Mouse (Mus musculus) limb, embryonic 13.5 days (tissue): ENCODE results near the gene Acyp1. TPM values are rescaled to one million over a fixed set of nuclear protein-coding genes. Genes with fewer than 3 reads are reported as not detected.

ENCODE experiments used
- ATAC-seq: fragments of 200-750 bp; cut with Nextera tagmentation; 2 replicates; pipeline ENCODE4 v1.8.0; 2017; ENCODE audit warnings: low read depth, moderate number of reproducible peaks, moderate TSS enrichment; ENCODE audit not compliant: low FRiP score
- H3K27ac ChIP-seq: fragments of 300-500 bp; sonication (generic); 2 replicates; pipeline ENCODE4 v1.5.1; 2015; ENCODE audit warnings: inconsistent platforms, mild to moderate bottlenecking, moderate library complexity
- H3K27me3 ChIP-seq: fragments of 300-500 bp; sonication (generic); 2 replicates; pipeline ENCODE4 v1.6.1; 2015; ENCODE audit warnings: mild to moderate bottlenecking, inconsistent platforms
- H3K36me3 ChIP-seq: fragments of 300-500 bp; sonication (generic); 2 replicates; pipeline ENCODE4 v1.6.1; 2015; ENCODE audit warnings: inconsistent platforms, mild to moderate bottlenecking, moderate library complexity
- H3K4me1 ChIP-seq: fragments of 300-500 bp; sonication (generic); 2 replicates; pipeline ENCODE4 v1.6.1; 2015; ENCODE audit warnings: inconsistent platforms
- H3K4me2 ChIP-seq: fragments of 300-500 bp; sonication (generic); replicated peaks from 2 replicates; pipeline ENCODE4 v1.6.1; 2015; ENCODE audit warnings: inconsistent platforms, mild to moderate bottlenecking, moderate library complexity
- H3K4me3 ChIP-seq: fragments of 300-500 bp; sonication (generic); 2 replicates; pipeline ENCODE4 v1.5.1; 2015; ENCODE audit warnings: moderate library complexity, mild to moderate bottlenecking, inconsistent platforms
- H3K9ac ChIP-seq: fragments of 300-500 bp; sonication (generic); 2 replicates; pipeline ENCODE4 v1.6.1; 2015; ENCODE audit warnings: mild to moderate bottlenecking, inconsistent platforms
- H3K9me3 ChIP-seq: fragments of 300-500 bp; sonication (generic); 2 replicates; pipeline ENCODE4 v1.6.1; 2016; ENCODE audit warnings: inconsistent platforms
- WGBS: fragments of 180-500 bp; shearing (Covaris S2); methylation state at CpG from one replicate; pipeline ENCODE4 v1.1.7; 2015; 5-methylcytosine and 5-hydroxymethylcytosine counted together
- polyA plus RNA-seq: library from polyadenylated mRNA; unstranded; fragments of >200 nt; fragmentation: Nextera tagmentation; extraction: Ambion mirVana; gene quantifications from 2 replicates; pipeline ENCODE4 v1.2.1, GENCODE M21; 2015

Gene Acyp1
- polyA plus RNA-seq, 1 experiment from 2014 or later: 44.8 TPM

DNA sequence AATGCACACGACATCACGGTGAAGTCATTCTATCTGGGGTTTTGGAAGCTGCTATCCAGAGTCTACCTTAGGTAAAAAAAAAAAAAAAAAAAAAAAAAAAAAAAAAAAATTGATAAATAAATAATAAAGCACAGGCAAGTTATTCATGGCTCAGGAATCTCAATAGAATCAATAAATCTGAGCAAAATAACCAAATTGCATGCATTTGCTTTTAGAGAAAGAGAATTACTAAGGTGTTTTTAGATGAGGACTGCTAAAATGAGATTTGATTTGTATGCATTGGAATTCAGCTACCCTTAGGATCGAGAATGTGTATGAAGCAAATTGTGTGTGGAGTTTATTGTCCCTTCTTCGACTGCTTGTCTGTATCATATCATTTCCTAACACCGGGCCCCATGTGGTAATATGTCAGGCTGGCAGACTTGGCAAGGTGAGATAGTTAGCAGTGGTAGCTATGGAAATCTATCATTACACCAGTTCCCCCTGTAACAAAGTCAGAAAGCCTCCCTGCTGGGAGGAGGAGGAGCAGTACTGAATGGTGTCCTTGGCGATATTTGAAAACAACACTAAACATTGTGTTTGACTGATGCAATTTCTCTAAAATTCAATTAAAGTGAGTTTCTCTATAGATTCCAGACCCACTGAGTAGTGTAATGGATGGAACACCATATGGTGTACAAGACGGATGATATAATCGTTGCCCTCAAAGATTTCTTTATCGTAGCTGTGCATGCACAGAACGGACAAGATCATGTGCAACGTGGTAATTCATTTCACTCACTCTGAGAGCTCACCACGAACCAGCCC, 7.2 kb downstream of the Acyp1 start:
- Histone ChIP-seq H3K4me2 (peak overlapping the region; percentile 88), H3K9ac (no peak overlapping the region), H3K4me1 (peaks cover 6% of the 10 kb centered on the region), H3K27ac (no peak overlapping the region), H3K36me3 (0 out of 2 replicates have a peak, but pooled peaks cover 2% of the 10 kb centered on the region), H3K27me3 (no peaks in the 10 kb centered on the region), H3K9me3 (no peaks in the 10 kb centered on the region), H3K4me3 (peak overlapping the region; percentile 77)
- no peak for ATAC-seq
- 72% methylated on average over 12 of the region's 12 CpGs for WGBS

DNA sequence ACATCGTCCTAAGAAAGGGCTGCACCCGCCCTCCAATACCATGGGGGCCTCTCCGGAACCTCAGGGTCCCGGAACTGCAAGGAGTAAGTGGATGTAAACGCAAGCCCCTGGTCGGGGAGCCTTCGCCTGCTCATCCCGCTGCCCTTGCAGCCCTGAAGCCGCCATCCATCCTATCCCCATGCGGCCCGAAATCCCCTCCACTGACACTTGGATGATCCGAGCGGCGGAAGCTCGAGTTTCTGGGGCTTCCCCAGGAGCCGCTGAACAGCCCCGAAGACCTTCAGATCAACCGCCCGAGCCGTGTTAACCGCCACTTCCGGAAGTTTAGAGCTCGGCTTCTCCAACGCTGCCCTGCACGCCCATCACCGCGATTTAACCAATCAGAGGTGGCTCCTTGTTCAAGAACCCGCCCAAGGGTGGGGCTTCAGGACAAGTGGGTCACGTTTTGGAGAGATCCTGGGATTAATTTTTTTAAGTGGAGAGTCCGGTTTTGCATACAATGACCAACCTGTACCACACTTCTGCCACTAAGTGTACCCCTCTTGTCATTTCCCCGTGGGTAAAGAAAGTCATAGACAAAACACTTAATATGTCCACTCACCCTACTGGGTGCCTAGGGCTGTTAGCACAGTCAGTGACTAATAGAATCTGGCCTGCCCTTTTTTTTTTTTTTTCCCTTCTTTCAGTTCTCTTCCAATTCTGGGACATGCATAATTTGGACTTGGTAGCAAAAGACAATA, 8.0 kb downstream of the Acyp1 start:
- Histone ChIP-seq H3K9ac (peak overlapping the region; percentile 83), H3K4me3 (peak overlapping the region; percentile 77), H3K27ac (peak overlapping the region; percentile 72; the same call in 1 of the 2 replicates), H3K27me3 (no peaks in the 10 kb centered on the region), H3K4me2 (peak overlapping the region; percentile 88), H3K9me3 (no peaks in the 10 kb centered on the region), H3K4me1 (peaks cover 6% of the 10 kb centered on the region), H3K36me3 (0 out of 2 replicates have a peak, but pooled peaks cover 3% of the 10 kb centered on the region)
- WGBS: under 1% methylated on average over 31 of the region's 31 CpGs
- peak; percentile 98 for ATAC-seq

- H3K4me1 ChIP-seq: peaks cover 6% of the 10 kb centered on the region
- 7% methylated on average over 10 of the region's 10 CpGs for WGBS
- ATAC-seq: 0 out of 2 replicates have a peak, but pooled peaks have one; percentile 13
- H3K27me3 ChIP-seq: no peaks in the 10 kb centered on the region
- H3K4me2 ChIP-seq: peak overlapping the region; percentile 88
- peak overlapping the region; percentile 83 for H3K9ac ChIP-seq
- H3K27ac ChIP-seq: 0 out of 2 replicates have a peak overlapping the region, but pooled peaks have one; percentile 72
- peak overlapping the region; percentile 77 for H3K4me3 ChIP-seq
- H3K9me3 ChIP-seq: no peaks in the 10 kb centered on the region
- peaks cover 10% of the 10 kb centered on the region for H3K36me3 ChIP-seq
Observed at GRCm38 (mm10) chr12:85279396-85280080, 8.7 kb downstream of the Acyp1 start.

DNA sequence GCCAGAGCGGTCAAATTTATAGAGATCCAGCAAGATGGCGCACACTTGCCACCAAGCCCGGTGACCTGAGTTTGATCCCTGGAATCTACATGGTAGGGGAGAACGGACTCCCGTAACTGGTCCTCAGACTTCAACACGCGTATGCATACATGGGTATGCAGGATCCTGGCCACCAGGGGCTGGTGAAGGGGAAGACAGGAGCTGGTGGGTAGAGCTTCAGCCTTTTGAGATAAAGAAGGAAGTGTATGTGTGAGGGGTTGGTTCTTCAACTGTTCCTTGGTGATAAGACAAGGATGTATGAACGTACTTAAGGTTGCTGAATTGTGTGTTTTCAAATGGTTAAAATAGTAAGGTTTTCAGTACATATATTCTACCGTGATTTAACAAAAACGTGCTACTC, 9.3 kb downstream of the Acyp1 start:
- Histone ChIP-seq H3K27ac (no peak overlapping the region), H3K4me1 (peaks cover 6% of the 10 kb centered on the region), H3K9ac (no peak overlapping the region), H3K36me3 (peaks cover 11% of the 10 kb centered on the region), H3K4me3 (no peak overlapping the region), H3K9me3 (no peaks in the 10 kb centered on the region), H3K4me2 (no peak overlapping the region), H3K27me3 (no peaks in the 10 kb centered on the region)
- WGBS: 94% methylated on average over 10 of the region's 10 CpGs
- no peak for ATAC-seq

GRCm38 (mm10) chr12:85276273-85276672, 12.0 kb downstream of the Acyp1 start:
- H3K9ac ChIP-seq: no peak overlapping the region
- H3K4me1 ChIP-seq: peaks cover 6% of the 10 kb centered on the region
- no peak overlapping the region for H3K27ac ChIP-seq
- H3K4me2 ChIP-seq: no peak overlapping the region
- no peaks in the 10 kb centered on the region for H3K9me3 ChIP-seq
- H3K27me3 ChIP-seq: no peaks in the 10 kb centered on the region
- ATAC-seq: no peak
- 72% methylated on average over 5 of the region's 5 CpGs for WGBS
- H3K36me3 ChIP-seq: peaks cover 11% of the 10 kb centered on the region
- no peak overlapping the region for H3K4me3 ChIP-seq

GRCm38 (mm10) chr12:85273508-85273907, 14.7 kb downstream of the Acyp1 start:
- 0 out of 2 replicates have a peak, but pooled peaks cover 5% of the 10 kb centered on the region for H3K9me3 ChIP-seq
- H3K9ac ChIP-seq: no peak overlapping the region
- 68% methylated on average over 10 of the region's 10 CpGs for WGBS
- no peak for ATAC-seq
- H3K27me3 ChIP-seq: no peaks in the 10 kb centered on the region
- H3K4me1 ChIP-seq: 0 out of 2 replicates have a peak, but pooled peaks cover 3% of the 10 kb centered on the region
- no peak overlapping the region for H3K4me3 ChIP-seq
- no peak overlapping the region for H3K27ac ChIP-seq
- H3K4me2 ChIP-seq: no peak overlapping the region
- peaks cover 11% of the 10 kb centered on the region for H3K36me3 ChIP-seq

GRCm38 (mm10) chr12:85271843-85272206, 16.4 kb downstream of the Acyp1 start:
- ATAC-seq: no peak
- H3K27me3 ChIP-seq: no peaks in the 10 kb centered on the region
- no peak overlapping the region for H3K9ac ChIP-seq
- H3K36me3 ChIP-seq: peaks cover 9% of the 10 kb centered on the region
- H3K4me2 ChIP-seq: no peak overlapping the region
- H3K4me1 ChIP-seq: 0 out of 2 replicates have a peak, but pooled peaks cover 3% of the 10 kb centered on the region
- WGBS: 76% methylated on average over 4 of the region's 4 CpGs
- no peak overlapping the region for H3K4me3 ChIP-seq
- H3K9me3 ChIP-seq: peaks cover 13% of the 10 kb centered on the region
- H3K27ac ChIP-seq: no peak overlapping the region

DNA sequence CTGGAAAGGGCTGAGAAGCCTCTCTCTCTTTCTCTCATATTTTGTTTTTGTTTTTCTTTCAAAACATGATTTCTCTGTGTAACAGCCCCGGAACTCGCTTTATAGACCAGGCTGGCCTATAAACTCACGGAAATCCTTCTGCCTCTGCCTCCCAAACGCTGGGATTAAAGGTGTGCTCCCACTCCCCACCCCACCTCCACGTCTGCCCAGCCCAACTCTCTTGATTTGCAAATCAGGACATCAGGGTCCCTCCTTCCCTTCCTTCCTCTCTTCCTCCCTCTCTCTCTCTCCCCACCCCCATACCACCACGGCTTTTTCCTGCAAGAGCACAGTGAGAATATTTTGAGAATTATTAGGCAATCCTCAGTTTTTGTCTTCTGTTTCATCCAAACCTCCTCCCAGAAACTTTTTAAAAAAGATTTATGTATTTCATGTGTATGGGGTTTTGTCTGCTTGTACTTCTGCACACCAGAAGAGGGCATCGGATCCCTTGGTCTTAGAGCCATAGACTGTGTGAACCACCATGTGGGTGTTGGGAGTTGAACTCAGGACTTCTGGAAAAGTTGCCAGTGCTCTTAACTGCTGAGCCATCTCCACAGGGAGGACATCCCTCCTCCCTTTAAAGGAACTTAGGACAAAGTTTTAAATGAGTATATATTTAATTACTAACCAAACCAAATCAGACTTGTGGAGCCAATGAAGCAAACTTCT, 17.0 kb downstream of the Acyp1 start:
- H3K4me2 ChIP-seq: peak overlapping the region; percentile 63
- H3K27me3 ChIP-seq: no peaks in the 10 kb centered on the region
- no peak overlapping the region for H3K9ac ChIP-seq
- no peak for ATAC-seq
- peaks cover 13% of the 10 kb centered on the region for H3K9me3 ChIP-seq
- peaks cover 9% of the 10 kb centered on the region for H3K36me3 ChIP-seq
- no peak overlapping the region for H3K27ac ChIP-seq
- H3K4me3 ChIP-seq: no peak overlapping the region; the same call in 1 of the 2 replicates
- WGBS: 80% methylated on average over 7 of the region's 7 CpGs
- H3K4me1 ChIP-seq: peaks cover 4% of the 10 kb centered on the region; the same call in 1 of the 2 replicates

- peak within 1 kb of the TSS; percentile 90 for H3K27ac ChIP-seq
- peaks cover 13% of the 10 kb centered on the region for H3K9me3 ChIP-seq
- no peaks in the 10 kb centered on the region for H3K27me3 ChIP-seq
- peak; percentile 94 for ATAC-seq
- H3K9ac ChIP-seq: peak within 1 kb of the TSS; percentile 76
- peaks cover 13% of the 10 kb centered on the region for H3K4me1 ChIP-seq
- H3K36me3 ChIP-seq: peaks cover 9% of the 10 kb centered on the region
- H3K4me3 ChIP-seq: peak within 1 kb of the TSS; percentile 52
- WGBS: under 1% methylated on average over 35 of the region's 35 CpGs
- H3K4me2 ChIP-seq: peak within 1 kb of the TSS; percentile 63
Observed at GRCm38 (mm10) chr12:85270319-85270718, 17.9 kb downstream of the Acyp1 start, which contains the start of gene Mlh3. Mlh3 (minus strand) TSS chr12:85270599.

DNA sequence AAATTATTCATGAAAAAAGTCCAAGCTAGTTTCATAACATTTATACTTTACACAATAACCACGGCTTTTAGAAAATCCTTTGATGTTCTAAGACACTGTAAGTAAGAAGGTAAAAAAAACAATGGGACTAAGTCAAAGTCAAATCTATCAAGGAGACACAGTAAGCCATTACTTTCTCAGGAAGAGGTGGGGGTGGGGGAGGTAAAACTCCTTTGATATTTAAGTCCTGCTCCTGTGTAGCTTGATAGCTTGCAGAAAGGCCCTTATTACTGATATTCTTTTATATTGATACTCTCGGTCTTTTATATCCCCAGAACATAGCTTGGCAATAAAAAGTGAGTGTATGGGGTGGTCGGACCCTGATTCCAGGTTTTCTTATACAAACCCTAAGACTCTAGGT, 18.4 kb downstream of the Acyp1 start:
- no peak for ATAC-seq
- Histone ChIP-seq H3K9me3 (peaks cover 13% of the 10 kb centered on the region), H3K4me3 (peak overlapping the region; percentile 52), H3K9ac (peak overlapping the region; percentile 76), H3K4me2 (peak overlapping the region; percentile 63), H3K27ac (peak overlapping the region; percentile 90), H3K36me3 (peaks cover 4% of the 10 kb centered on the region), H3K4me1 (peaks cover 18% of the 10 kb centered on the region), H3K27me3 (no peaks in the 10 kb centered on the region)
- WGBS: 38% methylated on average over 3 of the region's 3 CpGs

- WGBS: 93% methylated on average over 3 of the region's 3 CpGs
- H3K27me3 ChIP-seq: no peaks in the 10 kb centered on the region
- 0 out of 2 replicates have a peak overlapping the region, but pooled peaks have one; percentile 52 for H3K27ac ChIP-seq
- H3K4me3 ChIP-seq: no peak overlapping the region
- no peak for ATAC-seq
- peaks cover 13% of the 10 kb centered on the region for H3K9me3 ChIP-seq
- H3K36me3 ChIP-seq: no peaks in the 10 kb centered on the region; the same call in 1 of the 2 replicates
- no peak overlapping the region for H3K9ac ChIP-seq
- no peak overlapping the region for H3K4me2 ChIP-seq
- peaks cover 32% of the 10 kb centered on the region for H3K4me1 ChIP-seq
Observed at GRCm38 (mm10) chr12:85266248-85266647, 22.0 kb downstream of the Acyp1 start.
